8 mouse cellular contexts compared by ENCODE assay signal in the genomic region with DNA sequence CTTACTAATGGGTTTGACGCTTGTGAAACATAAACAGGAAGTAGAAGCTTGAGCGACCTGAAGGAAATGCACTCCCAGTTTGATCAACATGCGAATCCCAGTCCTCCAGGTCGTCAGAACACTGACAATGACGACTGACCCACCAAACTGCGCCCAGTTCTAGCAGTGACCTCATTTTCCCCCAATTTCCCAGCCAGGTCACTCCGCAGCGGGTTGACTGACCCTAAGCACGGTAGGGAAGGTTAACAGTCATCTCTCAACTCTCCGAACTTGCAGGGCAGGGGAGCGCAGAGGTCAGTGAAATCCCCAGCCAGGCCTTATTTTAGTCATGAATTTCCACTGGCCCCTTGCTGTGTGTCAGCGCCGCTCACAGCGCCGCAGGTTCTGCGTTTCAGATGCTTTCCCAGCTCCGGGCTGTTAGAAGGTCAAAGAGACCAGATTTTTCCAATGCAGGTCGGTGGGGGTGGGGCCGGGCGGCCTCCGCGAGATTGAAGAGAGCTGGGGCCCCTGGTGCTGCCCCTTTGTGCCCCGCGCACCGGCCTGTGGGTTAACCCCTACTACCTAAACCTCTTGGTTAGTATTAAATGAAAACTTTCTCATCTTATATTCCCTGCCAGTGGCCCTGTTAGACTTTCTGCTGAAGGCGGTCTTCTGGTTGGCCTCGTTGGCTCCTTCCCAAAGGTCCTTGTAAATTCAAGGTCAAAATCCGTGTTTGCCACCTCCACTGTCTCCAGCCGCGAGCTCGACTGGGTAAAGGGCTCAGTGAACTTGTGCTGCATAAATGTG. TPM values are rescaled to one million over a fixed set of nuclear protein-coding genes. Genes with fewer than 3 reads are reported as not detected.
DNase-seq lines count a peak whose midpoint lies in the region; ATAC-seq and TF ChIP-seq lines count a peak whose summit lies in the region.

No protein-coding gene starts in this region.

- in situ Hi-C loops in ES-E14 (cut with MboI; ENCODE audit: low sequenced_read_pairs in 2 of 2, unreplicated experiment in 2 of 2), result no loop called here

- H3K4me3 ChIP-seq in ES-E14 (ENCODE audit: insufficient read depth in 1 of 2, low read depth in 1 of 2, low read length in 2 of 2, poor library complexity in 1 of 2, severe bottlenecking in 1 of 2), result peak overlapping the region; percentile 96 to 97
- H3K4me3 ChIP-seq in gastrocnemius, adult 2 months, result peak overlapping the region; percentile 88
- peak overlapping the region; percentile 64 for H3K4me3 ChIP-seq in hindbrain, embryonic 14.5 days (replicated peaks; ENCODE audit: low read length)
- peak overlapping the region; percentile 57 for H3K4me3 ChIP-seq in limb, embryonic 12.5 days (replicated peaks)
- H3K4me3 ChIP-seq in midbrain, embryonic 12.5 days, result peak overlapping the region; percentile 61

- peak overlapping the region; percentile 97 for H3K4me2 ChIP-seq in hindbrain, embryonic 14.5 days (replicated peaks)
- peak overlapping the region; percentile 98 for H3K4me2 ChIP-seq in limb, embryonic 12.5 days
- peak overlapping the region; percentile 100 for H3K4me2 ChIP-seq in midbrain, embryonic 12.5 days (replicated peaks)

- no peaks in the 10 kb centered on the region for H3K9me3 ChIP-seq in ES-E14 (ENCODE audit: control insufficient read depth, insufficient read depth, low read depth, low read length)
- H3K9me3 ChIP-seq in hindbrain, embryonic 14.5 days (ENCODE audit: control insufficient read depth, low read length), result no peaks in the 10 kb centered on the region
- H3K9me3 ChIP-seq in limb, embryonic 12.5 days, result no peaks in the 10 kb centered on the region
- no peaks in the 10 kb centered on the region for H3K9me3 ChIP-seq in midbrain, embryonic 12.5 days

- peak overlapping the region; percentile 38; the same call in 1 of the 2 replicates for H3K9ac ChIP-seq in ES-E14 (ENCODE audit: insufficient read depth, low read depth, low read length, poor library complexity, severe bottlenecking)
- H3K9ac ChIP-seq in hindbrain, embryonic 14.5 days, result peak overlapping the region; percentile 72
- peak overlapping the region; percentile 71 for H3K9ac ChIP-seq in limb, embryonic 12.5 days (replicated peaks)
- peak overlapping the region; percentile 67 for H3K9ac ChIP-seq in midbrain, embryonic 12.5 days (replicated peaks)

- ATAC-seq in hindbrain, embryonic 14.5 days (ENCODE audit: low FRiP score), result 0 out of 2 replicates have a peak, but pooled peaks have one; percentile 1
- ATAC-seq in limb, embryonic 12.5 days (ENCODE audit: insufficient number of reproducible peaks, insufficient read depth, low FRiP score, low TSS enrichment, low read depth), result 0 out of 2 replicates have a peak, but pooled peaks have one; percentile 1
- ATAC-seq in midbrain, embryonic 12.5 days (ENCODE audit: low FRiP score, low read depth), result peak; percentile 1; the same call in 1 of the 2 replicates
- no peak for ATAC-seq in megakaryocyte-erythroid progenitor cell, adult 5-6 weeks (replicated peaks; ENCODE audit: low FRiP score, low TSS enrichment, poor library complexity, severe bottlenecking)

- peak; percentile 39 for DNase-seq in ES-E14 (ENCODE audit: low read depth, low spot score)
- DNase-seq in cerebellum, adult 11-12 months, result peak; percentile 84
- peak; percentile 82 for DNase-seq in gastrocnemius, adult 2 months
- DNase-seq in hindbrain, embryonic 14.5 days (ENCODE audit: low spot score), result peak; percentile 48
- peak; percentile 65 for DNase-seq in splenic B cell, adult 2 months (ENCODE audit: low read depth, low spot score)

- no peak for TF ChIP-seq CTCF in gastrocnemius, adult 2 months (IDR thresholded peaks at IDR 0.05)

- intact Hi-C loops in gastrocnemius, adult 2 months (cut with DNase I), result loop anchor here (1.0 kb wide), 2 partner anchors 125 to 232 kb away; no protein-coding TSS in a partner anchor

- peaks cover 0 to 5% of the 10 kb centered on the region in 2 experiments; a peak in 1 of 4 replicates for H3K4me1 ChIP-seq in ES-E14 (ENCODE audit: control insufficient read depth in 2 of 2, insufficient read depth in 2 of 2, low read length in 2 of 2, poor library complexity in 1 of 2)
- peaks cover 12% of the 10 kb centered on the region; the same call in 1 of the 2 replicates for H3K4me1 ChIP-seq in hindbrain, embryonic 14.5 days (replicated peaks; ENCODE audit: control insufficient read depth, insufficient read depth, low read length)
- peaks cover 17% of the 10 kb centered on the region for H3K4me1 ChIP-seq in limb, embryonic 12.5 days (replicated peaks)
- H3K4me1 ChIP-seq in midbrain, embryonic 12.5 days, result peaks cover 20% of the 10 kb centered on the region

- peak overlapping the region; percentile 86; the same call in 1 of the 2 replicates for H3K27ac ChIP-seq in ES-E14 (ENCODE audit: insufficient read depth, low read depth, low read length, poor library complexity, severe bottlenecking)
- H3K27ac ChIP-seq in gastrocnemius, adult 2 months, result peak overlapping the region; percentile 100
- H3K27ac ChIP-seq in hindbrain, embryonic 14.5 days, result peak overlapping the region; percentile 87
- H3K27ac ChIP-seq in limb, embryonic 12.5 days, result no peak overlapping the region; the same call in none of the 2 replicates
- H3K27ac ChIP-seq in midbrain, embryonic 12.5 days (replicated peaks), result peak overlapping the region; percentile 75

- peaks cover 16% of the 10 kb centered on the region; the same call in 1 of the 2 replicates for H3K27me3 ChIP-seq in hindbrain, embryonic 14.5 days (ENCODE audit: control insufficient read depth, insufficient read depth, low read length)
- H3K27me3 ChIP-seq in limb, embryonic 12.5 days, result peaks cover 32% of the 10 kb centered on the region
- peaks cover 32% of the 10 kb centered on the region for H3K27me3 ChIP-seq in midbrain, embryonic 12.5 days
- no peaks in the 10 kb centered on the region for H3K27me3 ChIP-seq in splenic B cell, adult 2 months (ENCODE audit: control insufficient read depth, insufficient read depth, low read length, poor library complexity, severe bottlenecking)

- 1% methylated on average over 31 of the region's 31 CpGs for WGBS in hindbrain, embryonic 14.5 days
- 1% methylated on average over 31 of the region's 31 CpGs for WGBS in limb, embryonic 12.5 days
- WGBS in midbrain, embryonic 12.5 days, result 2% methylated on average over 31 of the region's 31 CpGs

- 0 out of 2 replicates have a peak, but pooled peaks cover 2% of the 10 kb centered on the region for H3K36me3 ChIP-seq in ES-E14 (ENCODE audit: control insufficient read depth, insufficient read depth, low read length, poor library complexity, severe bottlenecking)
- H3K36me3 ChIP-seq in hindbrain, embryonic 14.5 days (replicated peaks; ENCODE audit: control insufficient read depth, insufficient read depth), result no peaks in the 10 kb centered on the region
- H3K36me3 ChIP-seq in limb, embryonic 12.5 days, result no peaks in the 10 kb centered on the region
- H3K36me3 ChIP-seq in midbrain, embryonic 12.5 days, result no peaks in the 10 kb centered on the region
- H3K36me3 ChIP-seq in splenic B cell, adult 2 months (ENCODE audit: control insufficient read depth, insufficient read depth, low read length, poor library complexity, severe bottlenecking), result no peaks in the 10 kb centered on the region; the same call in 1 of the 2 replicates

TF ChIP-seq in ES-E14, 5 proteins besides CTCF, POLR2A, EP300 and RAD21:
- TF ChIP-seq MAFK (IDR thresholded peaks at IDR 0.05; ENCODE audit: insufficient read depth, low read depth, low read length), result no peak
- TF ChIP-seq CHD2 (IDR thresholded peaks at IDR 0.05; ENCODE audit: low read depth, low read length), result no peak
- TF ChIP-seq ZNF384 (IDR thresholded peaks at IDR 0.05; ENCODE audit: low read depth, low read length), result no peak
- no peak for TF ChIP-seq HCFC1 (IDR thresholded peaks at IDR 0.05; ENCODE audit: borderline replicate concordance, insufficient read depth, low read length)
- no peak for TF ChIP-seq ZC3H11A (IDR thresholded peaks at IDR 0.05; ENCODE audit: borderline replicate concordance, low read depth, low read length)

RNA-seq across cellular contexts. Expression of gene Bhlhe40, which starts 1.8 kb away (rescaled TPM):
- 13.0 and 15.8 TPM in 2 replicates for total RNA-seq in ES-E14 (2012; rRNA removed)
- total RNA-seq in gastrocnemius, adult 2 months (2021), result 100 to 1,000 TPM in 1 of 2 experiments, 10 to 100 TPM in 1; 70.0 to 124 TPM
- polyA plus RNA-seq in hindbrain, embryonic 14.5 days (2014; fragmentation: Nextera tagmentation; extraction: Ambion mirVana), result 4.8 and 5.8 TPM in 2 replicates
- 2.1 and 2.2 TPM in 2 replicates for polyA plus RNA-seq in limb, embryonic 12.5 days (2016; fragmentation: Nextera tagmentation; extraction: Ambion mirVana)
- 2.3 and 2.8 TPM in 2 replicates for polyA plus RNA-seq in midbrain, embryonic 12.5 days (2016; fragmentation: Nextera tagmentation; extraction: Ambion mirVana)
- total RNA-seq in megakaryocyte-erythroid progenitor cell, adult 5-6 weeks (2014; fragmentation: Nextera tagmentation), result 1.4 TPM in 1 of 2 replicates, not detected in the other
- total RNA-seq in megakaryocyte-erythroid progenitor cell, adult 5-6 weeks (2017), result 3.1 and 15.2 TPM in 2 replicates
